Mouse (Mus musculus) T-helper 17 cell (primary cell): ENCODE results near the gene Gm904.
"Not testable (repeated sequence)": the region's sequence is repeated elsewhere in the genome, so short reads cannot be mapped to it uniquely, and the experiment has no call there.

Source experiments
- in situ Hi-C, 2 experiments: fragments of 300-600 bp; cut with MboI, MseI; formaldehyde crosslinking; loops; 1 replicate in 1 of 2; 2 replicates in 1 of 2; pipeline ENCODE4 v1.15.1; 2025; ENCODE audit warnings: high pct_unique_total_duplicates in 2 of 2

The Gm904 gene

DNA sequence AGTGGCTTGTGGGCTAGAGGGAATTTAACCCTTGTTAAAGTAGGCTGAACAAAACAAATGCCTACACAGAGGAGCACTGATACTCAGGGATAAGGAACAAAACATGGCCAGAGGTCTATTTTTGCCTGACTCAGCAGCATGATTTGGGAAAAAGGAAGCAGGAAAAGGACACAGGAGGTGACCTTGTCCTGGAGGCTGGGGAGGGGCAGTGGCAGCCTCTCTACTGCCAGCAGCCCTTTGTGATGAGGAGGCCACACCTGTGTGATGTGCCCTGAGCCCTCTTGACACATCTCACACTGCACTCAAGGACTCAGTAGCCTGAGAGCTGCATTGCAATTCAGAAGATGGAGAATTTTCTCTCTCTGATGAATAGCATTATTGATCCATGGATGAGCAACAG is at the start of gene Gm904:
Gene Gm904 (plus strand): TSS at position 301 of the 400 bp plus-strand sequence.
- in situ Hi-C loops: not testable (repeated sequence)

DNA sequence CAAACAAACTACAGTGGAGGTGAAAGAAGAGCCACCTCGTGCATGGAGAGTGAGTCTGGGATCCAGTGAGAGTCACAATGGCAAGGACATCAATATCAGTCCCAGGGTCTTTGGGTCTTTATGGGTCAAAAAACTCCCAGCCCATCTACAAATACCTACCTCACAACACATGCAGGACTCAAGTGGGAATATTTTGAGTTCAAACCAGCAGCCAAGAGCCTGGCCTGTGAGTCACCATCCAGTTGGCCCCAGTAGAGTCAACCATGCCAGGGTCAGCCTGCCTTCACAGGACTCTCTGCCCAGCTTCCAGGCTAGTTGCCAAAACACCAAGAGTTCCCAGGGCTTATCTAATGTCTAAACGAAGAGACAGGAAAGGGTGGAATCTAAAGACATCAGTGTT is 5.7 kb downstream of the Gm904 start:
- in situ Hi-C loops: not testable (repeated sequence)
